Mouse (Mus musculus) embryonic facial prominence, embryonic 12.5 days (tissue): ENCODE measurements at regions not wholly inside any gene's neighbourhood (a gene's known extent, or its start where the extent isn't known, plus 50 kb on each side); places are given as distances from the start of the nearest gene placed in this dataset.

Experiments
- ATAC-seq: fragments of 200-750 bp; cut with Nextera tagmentation; 2 replicates; pipeline ENCODE4 v1.8.0; 2017; ENCODE audit not compliant: insufficient number of reproducible peaks, insufficient read depth, low FRiP score, low TSS enrichment
- H3K27ac ChIP-seq: fragments of 300-500 bp; sonication (generic); 2 replicates; pipeline ENCODE4 v1.5.1; 2016; ENCODE audit warnings: mild to moderate bottlenecking
- H3K27me3 ChIP-seq: fragments of 300-500 bp; sonication (generic); 2 replicates; pipeline ENCODE4 v1.6.1; 2016; ENCODE audit warnings: mild to moderate bottlenecking, moderate library complexity
- H3K36me3 ChIP-seq: fragments of 300-500 bp; sonication (generic); 2 replicates; pipeline ENCODE4 v1.6.1; 2016; ENCODE audit warnings: mild to moderate bottlenecking
- H3K4me1 ChIP-seq: fragments of 300-500 bp; sonication (generic); 2 replicates; pipeline ENCODE4 v1.6.1; 2016
- H3K4me2 ChIP-seq: fragments of 300-500 bp; sonication (generic); replicated peaks from 2 replicates; pipeline ENCODE4 v1.6.1; 2016; ENCODE audit warnings: mild to moderate bottlenecking, moderate library complexity
- H3K4me3 ChIP-seq: fragments of 300-500 bp; sonication (generic); 2 replicates; pipeline ENCODE4 v1.5.1; 2016; ENCODE audit warnings: mild to moderate bottlenecking
- H3K9ac ChIP-seq: fragments of 300-500 bp; sonication (generic); 2 replicates; pipeline ENCODE4 v1.6.1; 2016; ENCODE audit warnings: mild to moderate bottlenecking, moderate library complexity
- H3K9me3 ChIP-seq: fragments of 300-500 bp; sonication (generic); 2 replicates; pipeline ENCODE4 v1.6.1; 2016; ENCODE audit warnings: mild to moderate bottlenecking, moderate library complexity
- WGBS: fragments of 180-500 bp; shearing (Covaris S2); methylation state at CpG from one replicate; pipeline ENCODE4 v1.1.7; 2016; 5-methylcytosine and 5-hydroxymethylcytosine counted together

DNA sequence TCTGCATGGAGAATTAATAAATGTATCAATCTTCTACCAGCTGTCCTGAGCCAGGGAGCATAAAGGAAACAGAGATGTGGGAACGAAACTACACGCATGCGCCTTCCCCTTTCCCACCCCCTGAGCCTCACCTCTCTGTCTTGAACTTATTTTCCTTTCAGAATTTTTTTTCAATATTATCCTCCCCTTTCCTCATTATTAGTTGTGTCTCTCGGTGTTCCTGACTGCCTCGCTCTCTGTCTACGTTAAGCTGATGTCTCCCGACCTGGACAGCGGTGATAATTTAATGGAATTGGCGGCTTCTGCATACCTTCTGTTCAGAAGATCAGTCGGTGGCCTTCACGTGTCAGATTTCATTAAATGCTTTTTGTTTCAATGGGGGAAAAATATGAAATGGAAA lies 539.2 kb downstream of the Kcnj2 start:
- Histone ChIP-seq H3K27ac (no peak overlapping the region), H3K9me3 (no peaks in the 10 kb centered on the region), H3K27me3 (no peaks in the 10 kb centered on the region), H3K4me1 (no peaks in the 10 kb centered on the region), H3K9ac (no peak overlapping the region), H3K4me3 (no peak overlapping the region), H3K4me2 (peak overlapping the region; percentile 5; the same call in 1 of the 2 replicates), H3K36me3 (no peaks in the 10 kb centered on the region)
- 60% methylated on average over 11 of the region's 11 CpGs for WGBS
- ATAC-seq = no peak

- no peak overlapping the region for H3K27ac ChIP-seq
- ATAC-seq = no peak
- H3K9ac ChIP-seq = no peak overlapping the region
- no peaks in the 10 kb centered on the region for H3K9me3 ChIP-seq
- no peaks in the 10 kb centered on the region for H3K36me3 ChIP-seq
- H3K4me3 ChIP-seq = no peak overlapping the region
- 58% methylated on average over 5 of the region's 5 CpGs for WGBS
- no peaks in the 10 kb centered on the region for H3K27me3 ChIP-seq
- no peak overlapping the region for H3K4me2 ChIP-seq
- H3K4me1 ChIP-seq = no peaks in the 10 kb centered on the region
Measured at GRCm38 (mm10) chr11:111610522-111611015, 544.6 kb downstream of the Kcnj2 start.

DNA sequence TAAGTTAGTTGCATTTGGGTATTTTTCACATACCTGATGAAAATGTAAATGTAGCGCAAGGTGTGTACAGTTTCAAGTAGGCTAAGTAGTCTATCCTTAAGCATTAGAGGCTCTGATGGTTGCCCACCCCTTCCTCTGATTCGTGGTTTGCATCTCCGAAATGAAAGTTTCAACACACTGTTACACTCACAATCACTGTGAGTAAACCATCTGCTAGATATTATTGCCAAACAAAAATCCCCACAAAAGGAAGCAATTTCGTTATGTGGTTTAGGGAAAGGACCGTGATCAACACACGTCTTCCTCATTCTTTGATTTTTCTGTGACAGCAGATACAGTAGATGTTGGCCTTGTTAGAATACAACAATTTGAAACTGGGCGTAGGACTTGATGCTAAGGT lies 577.6 kb downstream of the Kcnj2 start:
- 67% methylated on average over 7 of the region's 7 CpGs for WGBS
- peaks cover 4% of the 10 kb centered on the region; the same call in 1 of the 2 replicates for H3K4me1 ChIP-seq
- no peak overlapping the region for H3K4me3 ChIP-seq
- no peaks in the 10 kb centered on the region for H3K27me3 ChIP-seq
- no peak overlapping the region for H3K4me2 ChIP-seq
- no peak overlapping the region for H3K27ac ChIP-seq
- H3K9ac ChIP-seq = no peak overlapping the region
- no peaks in the 10 kb centered on the region for H3K36me3 ChIP-seq
- ATAC-seq = no peak
- H3K9me3 ChIP-seq = no peaks in the 10 kb centered on the region

- no peak overlapping the region for H3K27ac ChIP-seq
- H3K9me3 ChIP-seq = no peaks in the 10 kb centered on the region
- WGBS = 33% methylated on average over 3 of the region's 3 CpGs
- H3K4me2 ChIP-seq = no peak overlapping the region
- H3K4me1 ChIP-seq = peaks cover 2% of the 10 kb centered on the region; the same call in 1 of the 2 replicates
- H3K27me3 ChIP-seq = peaks cover 3% of the 10 kb centered on the region; the same call in 1 of the 2 replicates
- H3K4me3 ChIP-seq = no peak overlapping the region
- ATAC-seq = no peak
- H3K9ac ChIP-seq = no peak overlapping the region
- no peaks in the 10 kb centered on the region for H3K36me3 ChIP-seq
Measured at GRCm38 (mm10) chr11:111652882-111653281, 586.9 kb downstream of the Kcnj2 start.

GRCm38 (mm10) chr11:111657778-111658177 lies 591.8 kb downstream of the Kcnj2 start:
- no peak overlapping the region for H3K4me3 ChIP-seq
- no peak overlapping the region for H3K4me2 ChIP-seq
- H3K9ac ChIP-seq = no peak overlapping the region
- peaks cover 8% of the 10 kb centered on the region; the same call in 1 of the 2 replicates for H3K4me1 ChIP-seq
- 94% methylated on average over 9 of the region's 9 CpGs for WGBS
- no peak overlapping the region for H3K27ac ChIP-seq
- no peaks in the 10 kb centered on the region for H3K9me3 ChIP-seq
- H3K27me3 ChIP-seq = no peaks in the 10 kb centered on the region
- ATAC-seq = no peak
- H3K36me3 ChIP-seq = no peaks in the 10 kb centered on the region

- H3K4me3 ChIP-seq = no peak overlapping the region
- H3K9ac ChIP-seq = no peak overlapping the region
- H3K27me3 ChIP-seq = no peaks in the 10 kb centered on the region
- no peak overlapping the region for H3K27ac ChIP-seq
- no peaks in the 10 kb centered on the region for H3K9me3 ChIP-seq
- ATAC-seq = no peak
- no peak overlapping the region for H3K4me2 ChIP-seq
- H3K4me1 ChIP-seq = peaks cover 8% of the 10 kb centered on the region; the same call in 1 of the 2 replicates
- H3K36me3 ChIP-seq = no peaks in the 10 kb centered on the region
- WGBS = 26% methylated on average over 15 of the region's 15 CpGs
Measured at GRCm38 (mm10) chr11:111658362-111659309, 592.7 kb downstream of the Kcnj2 start.

DNA sequence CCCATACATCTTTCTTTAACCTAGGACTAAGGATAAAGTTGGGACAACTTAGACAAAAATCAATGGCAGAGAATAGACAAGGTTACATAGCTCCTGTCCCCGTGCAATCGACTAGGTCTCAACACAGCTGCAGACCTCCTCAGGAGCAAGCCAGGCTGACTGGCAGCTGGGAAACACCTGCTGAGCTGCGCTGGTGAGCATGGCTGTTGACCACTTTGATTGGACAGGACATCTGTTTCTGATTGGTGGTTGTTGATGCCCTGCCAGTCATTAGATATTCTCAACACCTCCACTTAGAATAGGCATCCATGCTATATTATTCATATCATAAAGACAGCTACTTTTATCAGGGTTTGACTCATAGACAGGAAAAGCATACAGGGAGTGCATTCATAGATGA lies 597.3 kb downstream of the Kcnj2 start:
- Histone ChIP-seq H3K9ac (no peak overlapping the region), H3K27ac (no peak overlapping the region), H3K4me3 (no peak overlapping the region), H3K36me3 (no peaks in the 10 kb centered on the region), H3K4me2 (no peak overlapping the region), H3K4me1 (peaks cover 11% of the 10 kb centered on the region; the same call in 1 of the 2 replicates), H3K9me3 (no peaks in the 10 kb centered on the region), H3K27me3 (no peaks in the 10 kb centered on the region)
- WGBS = 27% methylated on average over 3 of the region's 3 CpGs
- no peak for ATAC-seq

DNA sequence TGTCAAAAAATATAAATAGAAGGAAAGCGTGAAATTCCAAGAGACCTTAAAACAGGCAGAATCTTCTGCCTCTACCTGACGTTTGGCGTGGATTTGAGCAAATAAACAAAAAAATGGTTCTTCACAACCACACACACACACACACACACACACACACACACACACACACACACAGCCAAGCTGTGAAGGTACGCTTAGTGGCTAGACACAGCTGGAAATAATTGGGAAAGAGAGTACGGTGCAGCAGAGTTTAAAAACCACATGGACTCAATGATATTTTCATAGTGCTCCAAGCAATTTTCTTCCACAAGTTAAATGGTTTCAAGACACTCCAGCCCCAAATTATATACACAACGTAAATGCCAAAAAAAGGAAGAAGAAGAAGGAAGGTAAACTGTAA lies 600.4 kb downstream of the Kcnj2 start:
- WGBS = 28% methylated on average over 6 of the region's 6 CpGs
- Histone ChIP-seq H3K9ac (no peak overlapping the region), H3K9me3 (no peaks in the 10 kb centered on the region), H3K4me3 (no peak overlapping the region), H3K27me3 (no peaks in the 10 kb centered on the region), H3K4me2 (no peak overlapping the region), H3K36me3 (no peaks in the 10 kb centered on the region), H3K4me1 (peaks cover 4% of the 10 kb centered on the region; the same call in 1 of the 2 replicates), H3K27ac (no peak overlapping the region)
- ATAC-seq = no peak

DNA sequence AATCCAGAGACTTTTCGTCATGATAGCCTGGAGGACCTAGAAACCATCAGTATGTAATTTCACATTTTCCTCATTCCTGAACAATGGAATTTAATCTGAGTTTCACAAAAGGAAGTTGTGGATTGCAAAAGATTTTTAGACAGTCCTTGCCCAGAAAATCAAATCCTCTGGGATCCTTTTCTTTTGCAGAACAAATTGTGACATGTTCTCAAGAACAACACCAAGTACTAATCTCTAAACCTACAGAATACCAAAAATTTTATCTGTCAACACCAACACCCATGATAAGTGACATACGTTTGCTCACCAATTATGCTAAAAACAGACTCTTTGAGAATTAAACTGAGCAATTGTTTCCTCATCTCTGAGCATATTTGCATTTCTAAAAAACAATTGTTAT lies 605.9 kb downstream of the Kcnj2 start:
- ATAC-seq = no peak
- Histone ChIP-seq H3K27me3 (no peaks in the 10 kb centered on the region), H3K4me3 (no peak overlapping the region), H3K9ac (no peak overlapping the region), H3K9me3 (no peaks in the 10 kb centered on the region), H3K36me3 (no peaks in the 10 kb centered on the region), H3K4me1 (peaks cover under 1% of the 10 kb centered on the region; the same call in 1 of the 2 replicates), H3K27ac (no peak overlapping the region), H3K4me2 (no peak overlapping the region)
- 77% methylated on average over 2 of the region's 2 CpGs for WGBS

DNA sequence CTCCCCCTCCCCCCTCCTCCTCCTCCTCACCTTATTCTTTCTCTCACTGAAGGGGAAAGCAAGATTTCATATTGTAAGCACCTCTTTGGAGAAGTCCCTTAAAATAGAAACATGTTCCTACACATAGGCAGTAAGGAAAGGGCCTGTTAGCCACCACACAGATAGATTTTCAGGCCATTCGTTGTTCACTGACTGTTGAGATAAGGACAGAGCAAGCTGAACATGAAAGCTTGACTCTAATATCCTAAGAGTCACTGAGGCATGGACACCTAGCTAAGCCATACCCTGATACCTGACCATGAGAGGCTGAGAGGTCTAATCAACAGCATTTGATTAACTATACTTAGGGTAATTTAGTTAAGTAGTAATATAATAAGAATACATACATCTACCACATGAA lies 609.7 kb downstream of the Kcnj2 start:
- Histone ChIP-seq H3K9ac (no peak overlapping the region), H3K36me3 (no peaks in the 10 kb centered on the region), H3K27ac (no peak overlapping the region), H3K4me3 (no peak overlapping the region), H3K27me3 (no peaks in the 10 kb centered on the region), H3K4me2 (no peak overlapping the region), H3K9me3 (no peaks in the 10 kb centered on the region), H3K4me1 (no peaks in the 10 kb centered on the region)
- WGBS = 88% methylated on average over 1 of the region's 1 CpGs
- no peak for ATAC-seq

DNA sequence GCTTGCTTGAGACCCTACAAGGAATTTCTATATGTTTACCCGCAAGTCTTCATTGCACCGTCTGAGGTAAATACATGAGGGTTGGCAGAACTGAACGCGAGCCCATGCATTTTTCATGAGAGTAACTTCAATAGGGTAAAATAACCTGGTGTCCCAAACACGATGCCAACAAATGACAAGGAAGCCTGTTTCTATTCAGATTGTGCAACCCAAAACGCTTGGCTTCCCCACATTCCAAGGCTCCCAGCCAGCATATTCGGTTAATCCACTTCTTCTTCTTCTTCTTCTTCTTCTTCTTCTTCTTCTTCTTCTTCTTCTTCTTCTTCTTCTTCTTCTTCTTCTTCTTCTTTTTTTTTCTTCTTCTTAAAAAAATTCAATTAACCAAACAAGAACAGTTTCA lies 616.4 kb downstream of the Kcnj2 start:
- WGBS = 82% methylated on average over 7 of the region's 7 CpGs
- H3K27me3 ChIP-seq = no peaks in the 10 kb centered on the region
- H3K4me3 ChIP-seq = no peak overlapping the region
- no peaks in the 10 kb centered on the region for H3K36me3 ChIP-seq
- no peak overlapping the region for H3K4me2 ChIP-seq
- H3K27ac ChIP-seq = no peak overlapping the region
- no peaks in the 10 kb centered on the region for H3K4me1 ChIP-seq
- no peak overlapping the region for H3K9ac ChIP-seq
- ATAC-seq = no peak
- H3K9me3 ChIP-seq = no peaks in the 10 kb centered on the region

DNA sequence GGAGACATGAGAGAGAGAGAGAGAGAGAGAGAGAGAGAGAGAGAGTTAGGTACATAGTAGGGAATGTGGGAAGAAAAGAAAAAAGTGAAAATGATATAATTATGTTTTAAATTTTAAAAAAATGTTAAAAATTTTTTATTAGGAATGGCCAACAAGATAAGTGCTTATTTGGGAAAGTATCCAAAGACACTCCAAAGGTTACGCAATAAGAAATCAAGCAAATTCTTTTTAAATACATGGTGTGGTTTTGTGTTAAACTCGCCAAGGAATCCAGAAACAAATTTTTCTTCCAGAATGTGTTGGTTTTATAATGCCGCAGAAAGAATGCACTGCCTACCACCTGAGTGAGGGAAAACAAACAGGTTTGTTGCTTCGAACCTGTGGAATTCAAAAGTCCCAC lies 617.9 kb downstream of the Kcnj2 start:
- 88% methylated on average over 4 of the region's 4 CpGs for WGBS
- no peak for ATAC-seq
- no peaks in the 10 kb centered on the region for H3K36me3 ChIP-seq

More for the DNA sequence above, 617.9 kb downstream of the Kcnj2 start:
- Histone ChIP-seq H3K4me1 (no peaks in the 10 kb centered on the region; the same call in 1 of the 2 replicates), H3K4me2 (no peak overlapping the region), H3K27ac (no peak overlapping the region), H3K27me3 (no peaks in the 10 kb centered on the region), H3K4me3 (no peak overlapping the region), H3K9me3 (no peaks in the 10 kb centered on the region), H3K9ac (no peak overlapping the region)
